Mouse (Mus musculus) testis, adult 2 months (tissue): ENCODE results near the gene Lman1l.

Experiments
- CTCF ChIP-seq: fragments of 200-500 bp; IDR thresholded peaks from 2 replicates; pipeline ENCODE4 v1.5.1; 2012; ENCODE audit warnings: low read depth, mild to moderate bottlenecking, inconsistent platforms, low read length, moderate library complexity; ENCODE audit not compliant: control insufficient read depth, insufficient read depth, insufficient replicate concordance
- POLR2A ChIP-seq: fragments of 200-500 bp; IDR thresholded peaks from 2 replicates; pipeline ENCODE4 v1.6.1; 2012; ENCODE audit warnings: low read depth, mild to moderate bottlenecking, inconsistent platforms, low read length, moderate library complexity; ENCODE audit not compliant: control insufficient read depth

DNA sequence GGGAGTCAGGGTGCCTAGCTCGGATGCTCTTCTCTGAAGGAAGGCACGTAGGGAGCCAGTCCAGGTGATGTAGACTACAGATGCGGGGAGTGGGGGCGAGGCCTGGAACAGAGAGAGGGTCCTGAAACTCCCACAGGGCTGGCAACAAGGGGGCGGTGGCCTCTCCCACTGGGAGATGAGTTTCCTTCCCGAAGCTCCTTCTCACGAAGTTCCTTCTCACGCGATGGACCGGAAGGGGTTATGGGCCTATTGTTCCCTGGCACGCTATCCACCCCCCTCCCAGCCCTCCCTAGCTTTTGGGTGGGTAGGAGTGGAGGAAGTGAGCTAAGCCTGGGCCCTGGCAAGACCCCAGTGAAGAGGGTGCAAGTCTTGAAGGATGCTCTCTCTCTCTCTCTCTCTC, 47.2 kb upstream of the Lman1l start:
- TF ChIP-seq CTCF (no peak), POLR2A (no peak)
